Mouse (Mus musculus) cerebellum, postnatal 14 days (tissue): ENCODE measurements around the gene Agbl4.

Source experiments
- DNase-seq, 2 experiments: peaks; one replicate each; pipeline ENCODE4 v3.0.0; 2021; ENCODE audit warnings: mixed read lengths in 2 of 2

The Agbl4 gene

DNA sequence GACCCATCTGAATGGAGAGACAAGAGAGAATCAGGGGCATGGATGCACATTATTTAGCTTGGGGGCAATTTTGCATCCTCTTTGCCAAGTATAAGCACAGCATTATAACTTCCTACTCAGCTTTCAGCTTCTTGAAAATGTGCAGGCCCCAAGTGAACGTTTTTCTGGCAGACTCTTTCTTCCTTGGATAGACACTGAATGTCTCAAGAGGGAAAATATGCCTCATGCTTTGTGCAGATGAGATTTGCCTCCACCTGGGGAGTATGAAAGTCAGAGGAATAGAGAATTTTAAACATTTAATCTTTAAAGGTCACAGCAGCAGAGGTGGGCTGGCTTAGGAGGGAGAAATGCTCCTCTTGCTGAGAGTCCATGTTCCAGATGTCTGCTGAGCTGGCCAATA lies 1005.8 kb downstream of the Agbl4 start:
- no peak for DNase-seq

DNA sequence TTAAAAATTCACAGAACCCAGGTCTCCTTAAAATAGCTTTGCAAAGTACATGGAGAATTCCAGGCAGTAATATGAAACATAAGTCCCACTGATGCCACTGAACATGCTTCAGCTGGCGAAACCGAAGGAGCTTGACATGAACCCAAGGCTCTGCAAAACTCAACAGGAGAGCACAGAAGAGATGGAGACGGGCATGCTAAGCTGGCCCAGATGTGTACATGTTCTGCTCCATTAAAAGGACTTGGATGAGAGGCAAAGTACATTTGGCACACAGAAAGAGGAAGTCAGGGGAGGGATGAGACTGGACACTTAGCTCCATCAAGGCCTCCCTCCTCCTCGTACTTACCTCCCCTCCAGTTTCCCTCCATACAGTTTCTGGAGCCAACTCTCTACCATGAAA lies 1013.3 kb downstream of the Agbl4 start:
- no peak for DNase-seq

DNA sequence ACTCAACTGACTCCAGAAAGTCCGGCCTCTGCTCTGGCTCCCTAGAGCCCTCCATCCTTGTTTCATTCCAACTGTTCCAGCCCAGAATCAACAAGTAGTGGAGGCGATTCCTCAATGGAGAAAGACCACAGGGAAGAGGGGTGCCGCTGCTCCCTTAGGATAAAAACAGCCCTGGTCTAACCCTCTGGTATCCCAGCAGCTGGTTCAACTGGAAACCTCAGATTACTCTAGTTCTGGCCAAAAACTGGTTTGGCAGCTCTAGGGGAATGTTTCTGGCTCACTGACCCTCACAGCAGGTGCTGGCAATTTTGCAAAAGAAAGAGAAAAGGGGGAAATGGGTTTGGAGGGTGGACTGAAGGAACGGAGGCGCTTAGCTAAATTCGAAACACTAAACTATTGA lies 1016.9 kb downstream of the Agbl4 start:
- peak; percentile 56 to 62 for DNase-seq

DNA sequence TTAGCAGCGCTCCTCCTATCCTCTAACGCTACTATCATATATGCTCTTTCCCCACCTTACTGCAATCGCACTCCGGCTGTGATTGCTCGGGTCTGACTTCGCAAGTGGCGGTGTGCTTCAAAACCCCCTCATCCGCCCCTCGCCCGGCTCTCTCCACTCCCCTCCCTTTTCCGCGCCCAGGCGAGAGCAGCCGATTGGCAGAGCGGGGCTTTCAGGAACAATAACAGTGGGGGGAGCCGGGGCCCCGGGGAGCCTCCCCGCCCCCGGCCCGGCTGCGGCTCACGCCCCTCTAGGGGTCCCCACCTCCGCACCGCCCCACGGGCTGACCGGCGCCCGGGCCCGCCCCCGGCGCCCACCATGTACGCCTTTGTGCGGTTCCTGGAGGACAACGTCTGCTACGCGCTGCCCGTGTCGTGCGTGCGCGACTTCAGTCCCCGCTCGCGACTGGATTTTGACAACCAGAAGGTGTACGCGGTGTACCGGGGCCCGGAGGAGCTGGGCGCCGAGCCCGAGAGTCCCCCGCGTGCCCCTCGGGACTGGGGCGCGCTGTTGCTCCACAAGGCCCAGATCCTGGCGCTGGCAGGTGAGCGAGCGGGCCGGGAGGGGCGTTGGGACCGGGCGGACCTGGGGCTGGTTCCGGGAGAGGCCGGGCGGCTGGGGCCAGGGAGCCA lies 1017.5 kb downstream of the Agbl4 start, which contains the start of gene Bend5:
TSS of gene Bend5 (plus strand) at position 189 of the 671 bp plus-strand sequence.
- DNase-seq, result peak; percentile 30 to 34

DNA sequence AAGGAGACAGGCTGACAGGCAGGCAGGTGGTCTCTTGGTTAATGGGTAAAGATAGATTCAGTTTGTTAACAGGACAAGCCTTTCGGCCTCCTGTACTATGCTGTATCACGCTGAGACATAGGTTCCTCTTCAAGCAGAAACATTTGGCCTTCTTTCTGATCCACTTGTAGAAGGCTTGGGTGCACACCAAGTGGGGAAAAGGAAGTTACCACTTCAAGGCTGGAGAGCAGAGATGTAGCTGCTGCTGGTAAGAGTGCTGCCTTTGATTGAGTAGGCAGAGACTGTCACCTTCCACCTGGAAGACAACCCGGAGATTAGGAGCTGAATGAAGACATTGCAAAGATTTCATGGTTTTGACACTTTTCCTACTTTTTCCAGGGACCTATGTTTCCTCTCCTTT lies 1018.7 kb downstream of the Agbl4 start:
- no peak for DNase-seq

DNA sequence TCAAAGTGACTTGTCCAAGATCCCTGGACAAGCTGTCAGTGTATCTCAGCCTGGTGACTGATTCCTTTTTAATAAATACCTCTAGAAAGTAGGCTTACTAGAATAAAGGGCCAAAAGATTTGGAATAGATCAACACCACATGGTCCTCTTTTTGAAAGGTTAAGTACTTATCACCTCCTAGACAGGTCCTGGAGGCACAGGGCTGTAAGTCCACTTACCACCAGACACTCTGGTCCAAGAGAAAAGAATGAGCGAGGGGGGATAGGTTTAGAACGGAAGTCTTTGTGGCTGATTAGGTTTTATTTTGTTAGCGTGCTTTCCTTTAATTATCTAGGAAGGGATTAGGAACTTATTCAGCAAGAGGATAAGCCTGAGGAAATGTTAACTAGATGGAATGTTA lies 1019.1 kb downstream of the Agbl4 start:
- DNase-seq, result no peak

DNA sequence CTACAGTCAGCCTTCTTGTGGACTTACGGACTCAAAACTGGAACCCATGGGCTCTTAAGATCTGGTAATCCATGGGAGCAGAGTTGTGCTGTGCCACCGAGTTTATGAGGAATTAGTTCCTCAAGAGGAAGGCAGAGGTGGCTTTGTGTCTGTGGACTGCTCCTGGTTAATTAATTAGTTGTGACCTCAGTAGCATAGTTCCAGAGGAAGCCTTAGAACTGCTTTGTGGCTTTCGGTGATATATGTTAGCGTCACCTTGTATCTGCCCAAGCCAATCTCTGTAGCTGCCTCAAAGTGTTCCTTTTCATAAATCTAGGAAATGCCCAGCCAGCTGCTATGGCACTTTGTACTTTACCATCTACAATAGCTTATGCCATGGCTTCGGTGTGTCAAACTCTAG lies 1020.3 kb downstream of the Agbl4 start:
- no peak for DNase-seq

DNA sequence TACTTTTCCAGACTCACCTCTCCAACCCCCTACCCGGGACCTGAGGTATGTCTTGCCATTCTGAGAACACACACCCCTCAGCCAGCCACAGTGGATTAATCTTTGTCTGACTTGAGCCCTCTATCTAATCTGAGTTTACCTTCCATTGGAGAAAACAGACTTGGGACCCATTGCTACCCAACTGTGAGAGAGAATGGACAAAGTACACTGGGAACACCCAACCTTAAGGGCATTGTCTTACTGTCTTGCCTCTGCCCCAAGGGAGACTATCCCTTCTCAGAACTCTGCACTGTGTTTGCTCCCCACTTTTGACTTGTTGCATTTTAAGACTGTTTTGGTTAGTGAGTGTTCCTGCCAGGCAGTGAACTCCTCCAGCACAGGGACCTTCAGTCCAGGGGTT lies 1022.0 kb downstream of the Agbl4 start:
- DNase-seq, result no peak

DNA sequence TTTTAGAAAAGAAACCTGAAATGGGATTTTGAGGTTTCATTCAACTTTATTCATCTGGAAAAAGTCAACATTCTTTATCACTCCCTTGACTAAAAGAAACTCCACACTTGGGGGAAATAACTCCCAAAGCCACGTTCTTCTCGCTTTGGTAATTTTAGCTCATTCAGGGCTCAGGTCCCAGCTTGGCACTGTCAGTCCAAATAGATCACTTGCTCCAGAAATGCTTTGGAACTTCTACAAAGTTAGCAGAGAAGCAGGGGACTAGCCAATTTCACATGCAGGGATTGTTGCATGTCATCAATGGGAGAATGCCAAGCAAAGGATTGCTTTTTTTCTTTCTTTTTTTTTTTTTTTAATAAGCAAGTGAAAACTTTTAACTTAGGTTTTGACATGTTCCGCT lies 1022.6 kb downstream of the Agbl4 start:
- DNase-seq, result no peak

DNA sequence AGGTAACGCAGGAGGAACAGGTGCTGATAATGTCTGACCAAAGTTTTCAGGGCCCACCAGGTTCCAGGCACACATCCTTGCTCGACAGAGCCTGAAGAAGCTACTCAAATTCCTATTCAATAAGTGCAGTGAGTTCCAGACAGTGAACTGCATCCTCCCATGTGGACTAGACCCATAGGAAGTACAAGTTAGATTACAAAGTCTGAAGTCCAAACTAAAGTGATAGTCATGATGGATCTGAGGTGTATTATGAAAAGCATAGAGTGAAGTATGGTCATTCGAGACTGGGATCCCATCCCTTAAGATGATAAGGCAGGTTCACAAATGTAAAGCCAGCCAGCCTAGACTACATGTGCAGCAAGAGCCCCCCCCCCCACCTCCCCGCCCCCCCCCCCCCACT lies 1023.5 kb downstream of the Agbl4 start:
- no peak for DNase-seq

DNA sequence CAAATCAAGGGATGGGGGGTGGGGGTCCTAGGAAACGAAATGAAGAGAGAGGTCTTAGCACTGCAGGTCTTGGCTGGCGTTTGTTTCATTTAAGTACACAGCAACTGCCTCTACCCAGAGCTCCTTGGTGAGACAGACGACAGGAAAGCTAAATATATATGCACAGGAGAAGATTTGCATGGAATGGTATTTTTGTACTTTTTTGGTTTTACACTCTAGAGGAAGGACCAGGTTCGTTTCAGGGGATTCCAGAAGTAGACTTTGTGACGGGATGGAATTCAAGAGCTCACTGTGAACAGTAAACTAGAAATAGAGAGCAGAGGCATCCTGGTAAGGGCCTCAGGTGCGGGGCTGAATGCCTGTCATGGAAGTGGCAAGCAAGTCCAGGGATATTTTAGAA lies 1024.3 kb downstream of the Agbl4 start:
- no peak for DNase-seq

DNA sequence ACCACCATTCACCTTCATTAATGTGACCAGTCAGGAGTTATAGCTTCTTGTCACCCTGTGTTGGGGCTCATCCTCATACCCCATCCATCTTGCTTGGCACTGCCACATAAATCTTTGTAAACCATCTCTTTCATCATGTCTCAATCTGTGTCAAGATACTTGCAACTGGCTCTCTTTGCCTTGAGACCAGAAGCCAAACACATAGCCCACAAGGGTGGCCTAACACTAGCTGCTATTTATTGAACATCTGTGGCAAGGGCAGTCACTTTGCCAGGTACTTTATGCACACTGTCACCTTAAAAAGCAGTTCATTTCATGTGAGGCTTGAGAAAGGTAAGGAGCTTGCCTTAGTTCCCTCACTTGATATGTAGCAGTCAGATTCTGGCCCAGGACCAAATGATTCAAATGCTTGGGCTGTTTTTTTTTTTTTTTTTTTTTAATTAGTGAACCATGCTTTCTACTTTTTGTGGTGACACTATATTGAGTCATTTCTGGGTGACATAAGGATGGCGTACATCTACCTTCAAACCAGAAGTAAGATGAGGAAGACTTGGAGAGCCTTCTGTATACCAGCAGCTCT lies 1027.0 kb downstream of the Agbl4 start:
- no peak for DNase-seq

DNA sequence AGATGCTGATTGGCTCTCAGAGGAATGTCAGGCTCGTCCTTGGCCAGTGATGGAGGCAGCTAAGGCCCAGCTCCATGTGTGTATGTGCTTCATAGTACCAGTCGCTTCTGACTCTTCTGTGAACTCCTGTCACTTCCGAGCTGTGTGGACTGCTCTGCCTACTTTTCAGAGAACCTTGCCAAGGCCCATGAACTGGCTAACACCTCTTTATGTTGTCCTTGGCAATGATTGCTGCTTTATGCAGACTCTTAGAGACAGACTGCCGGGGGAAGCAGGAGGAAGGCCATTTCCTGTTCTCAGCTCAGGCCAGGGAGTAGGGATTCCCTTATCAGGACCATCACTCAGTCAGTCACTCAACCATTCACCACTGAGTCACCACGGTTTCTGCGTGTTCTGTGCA lies 1027.7 kb downstream of the Agbl4 start:
- DNase-seq, result no peak

DNA sequence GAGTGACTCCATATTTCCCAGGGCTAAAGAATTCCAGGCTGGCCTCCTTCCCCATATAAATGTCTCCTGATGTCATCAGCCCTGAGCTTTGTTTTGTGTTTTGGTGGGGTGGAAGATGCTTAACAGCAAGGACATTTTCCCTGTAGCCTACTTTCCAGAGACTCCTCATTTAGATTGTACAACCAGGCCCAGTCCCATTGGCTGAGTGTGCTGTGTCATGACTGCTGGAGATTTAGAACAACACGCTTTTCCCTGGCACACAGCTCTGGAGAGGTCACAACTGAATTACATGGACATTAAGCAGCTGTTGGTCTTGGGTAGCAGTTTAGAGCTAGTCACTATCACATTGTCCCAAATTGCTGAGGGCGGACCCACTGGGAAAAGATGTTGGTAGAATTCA lies 1033.7 kb downstream of the Agbl4 start:
- no peak for DNase-seq

DNA sequence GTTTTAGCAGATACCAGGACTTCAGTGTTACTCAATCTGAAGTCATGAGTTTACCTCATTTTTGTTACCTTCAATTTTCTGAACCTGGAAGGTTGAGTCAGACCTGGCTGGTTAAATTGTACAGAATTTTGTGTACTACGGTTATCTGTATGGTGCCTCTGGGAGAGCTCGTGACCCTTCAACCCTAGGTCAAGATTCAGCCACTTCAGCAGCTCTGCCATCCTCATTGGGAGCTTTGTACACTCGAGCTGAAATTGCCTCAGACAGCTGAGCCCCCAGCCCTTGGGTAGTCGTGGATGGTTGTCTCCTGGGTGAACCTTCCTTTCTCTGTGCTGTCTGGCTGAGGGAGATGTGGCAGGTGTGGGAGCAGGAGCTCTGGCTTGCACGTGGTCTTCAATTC lies 1034.6 kb downstream of the Agbl4 start:
- no peak for DNase-seq

DNA sequence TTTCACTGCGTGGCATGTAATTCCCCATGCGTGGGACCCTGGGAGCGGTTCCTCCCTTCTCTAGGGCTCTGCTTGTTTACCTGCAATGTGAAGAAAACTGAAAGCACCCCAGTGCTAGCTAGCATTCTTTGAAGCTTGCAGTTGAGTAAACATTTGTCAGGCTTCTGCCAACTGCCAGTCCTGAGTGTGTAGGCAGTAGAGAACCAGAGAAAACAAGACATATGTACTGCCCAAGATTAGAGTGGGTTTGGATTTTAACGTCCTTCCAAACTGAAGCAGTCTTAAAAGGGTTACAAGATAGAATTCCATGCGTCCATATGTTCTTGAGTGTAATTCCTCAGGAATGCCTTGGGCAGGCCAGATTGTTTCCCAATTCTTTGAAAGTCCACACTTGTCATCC lies 1035.0 kb downstream of the Agbl4 start:
- DNase-seq, result no peak

DNA sequence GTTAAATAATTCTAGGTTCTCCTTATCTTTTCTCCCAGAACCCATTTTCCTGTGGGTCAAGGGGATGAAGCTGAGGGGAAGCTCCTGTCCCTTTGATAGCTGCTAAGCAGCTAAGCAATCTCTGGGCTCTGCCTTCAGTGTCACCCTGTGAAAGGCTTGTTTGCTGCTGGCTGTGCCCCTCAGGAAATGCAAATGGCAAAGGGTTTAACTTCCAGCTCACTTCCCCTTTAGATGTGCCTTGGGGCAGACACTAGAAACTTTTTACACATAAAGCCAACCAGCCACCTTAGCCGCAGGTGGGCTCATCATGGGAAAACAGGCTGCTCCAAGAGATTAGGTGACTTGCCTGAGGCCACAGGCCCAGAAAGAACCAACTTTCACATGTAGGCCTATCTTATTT lies 1044.2 kb downstream of the Agbl4 start:
- no peak for DNase-seq

DNA sequence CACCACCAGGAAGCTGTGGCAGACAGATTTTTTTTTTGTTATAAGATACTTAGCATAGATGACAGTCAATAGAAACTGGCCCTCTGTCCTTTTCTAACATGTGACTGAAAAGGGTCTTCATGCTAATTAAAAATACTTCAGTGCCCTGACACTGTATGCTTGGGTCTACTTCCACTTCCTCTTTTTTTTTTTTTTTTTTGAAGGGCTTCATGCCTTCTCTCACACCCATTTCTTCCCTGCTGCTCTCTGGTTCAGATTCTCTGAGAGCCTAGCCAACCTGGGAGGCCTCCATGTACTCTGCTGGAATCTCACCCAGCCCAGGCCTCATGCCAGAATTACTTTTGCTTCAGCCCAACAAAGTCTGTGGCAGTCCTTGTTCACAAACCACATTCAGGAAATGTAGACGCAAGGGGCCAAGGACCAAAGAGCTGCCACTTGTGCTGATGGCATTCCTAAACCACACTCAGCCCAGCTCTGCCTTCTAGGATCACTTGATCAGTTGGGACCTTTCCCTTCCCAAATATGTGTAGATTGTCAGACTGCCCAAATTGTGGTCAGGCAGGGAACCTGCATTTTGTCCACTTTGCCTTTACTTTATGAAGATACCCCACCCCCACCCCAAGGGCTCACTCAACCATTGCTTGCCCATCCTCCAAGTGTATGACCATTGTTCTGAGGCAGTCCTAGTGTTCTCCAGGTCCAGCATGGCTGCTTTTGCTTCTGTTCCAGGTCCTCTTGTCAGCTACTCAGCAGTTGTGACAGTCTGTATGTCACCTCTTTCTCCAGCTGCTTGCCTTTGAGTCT lies 1045.2 kb downstream of the Agbl4 start:
- DNase-seq, result peak; percentile 15 to 17

DNA sequence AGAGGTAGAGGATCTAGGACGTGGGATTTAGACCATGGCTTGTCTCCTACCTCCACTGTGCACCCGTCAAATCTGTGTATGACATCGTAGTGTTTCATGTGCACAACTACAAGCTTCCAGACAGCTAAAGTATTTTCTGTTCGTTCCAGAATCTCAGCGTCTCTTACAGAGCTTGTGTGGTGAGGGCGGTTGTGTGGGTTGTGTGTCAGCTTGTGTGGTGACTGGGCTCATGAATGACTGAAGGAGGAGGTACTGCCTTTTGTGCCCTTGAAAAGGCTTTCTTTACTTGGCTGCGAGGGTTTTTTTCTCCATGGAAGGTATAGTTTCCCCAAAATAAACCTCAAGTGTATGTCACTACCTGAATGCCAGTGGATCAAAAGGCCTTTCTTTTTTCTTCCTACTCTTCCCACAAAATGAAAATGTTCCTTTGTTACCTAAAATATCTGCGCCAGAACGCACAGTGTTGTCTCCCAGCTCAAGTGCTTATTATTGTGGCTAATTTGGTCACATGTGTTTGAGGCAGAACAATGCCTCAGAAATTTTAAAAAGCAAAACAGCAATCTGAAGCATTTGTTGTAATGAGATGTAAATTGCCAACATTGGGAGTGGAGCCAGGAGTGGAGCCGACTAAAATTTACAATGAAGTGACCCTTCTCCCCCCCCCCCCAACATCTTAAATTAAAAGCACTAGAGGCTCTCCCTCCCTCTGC lies 1046.6 kb downstream of the Agbl4 start:
- DNase-seq, result no peak

DNA sequence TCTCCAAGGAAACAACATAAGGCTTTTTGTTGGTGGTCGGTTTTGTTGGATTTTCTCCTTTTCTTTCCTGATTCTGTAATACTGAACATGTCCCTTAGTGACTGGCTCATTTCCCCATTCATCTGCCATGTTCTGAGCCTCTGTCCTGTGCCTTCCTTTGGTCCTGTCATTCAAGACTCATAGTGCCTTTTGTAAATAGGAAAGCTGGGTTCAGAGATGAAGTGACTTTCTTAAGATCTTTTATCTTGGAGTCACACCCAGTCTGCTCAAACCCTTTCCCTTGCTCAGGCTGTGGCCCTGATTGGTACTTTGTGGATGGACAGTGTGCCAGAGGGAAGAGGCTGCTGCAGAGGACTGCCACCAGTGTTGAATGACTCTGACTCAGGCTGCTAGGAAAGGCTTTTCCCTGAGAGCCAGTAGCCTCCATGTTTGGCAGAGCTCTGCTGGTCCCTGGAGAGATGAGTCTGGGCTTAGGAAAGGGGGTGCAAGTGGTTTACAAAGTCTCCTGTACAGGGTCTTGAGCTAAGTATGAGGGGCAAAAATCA lies 1047.2 kb downstream of the Agbl4 start:
- DNase-seq, result no peak

DNA sequence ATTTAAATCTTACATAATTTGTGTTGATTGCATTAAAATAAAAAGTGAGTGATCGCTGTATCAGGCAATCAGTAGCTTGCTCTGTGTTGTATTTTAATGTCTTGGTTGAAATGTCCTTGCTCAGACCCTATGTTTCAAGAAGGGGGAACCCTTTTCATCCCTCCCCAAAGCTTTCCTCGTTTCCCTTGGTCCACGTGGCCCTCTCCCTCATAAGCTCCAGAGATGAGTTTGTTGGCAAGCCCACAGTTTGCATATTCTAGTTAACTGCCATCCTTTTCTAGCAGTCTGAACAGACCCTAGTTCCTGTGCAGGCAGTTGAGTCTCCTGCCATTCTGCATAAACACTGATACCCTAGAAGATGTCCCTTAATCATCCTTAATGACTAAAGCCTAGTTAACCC lies 1050.5 kb downstream of the Agbl4 start:
- DNase-seq, result no peak

DNA sequence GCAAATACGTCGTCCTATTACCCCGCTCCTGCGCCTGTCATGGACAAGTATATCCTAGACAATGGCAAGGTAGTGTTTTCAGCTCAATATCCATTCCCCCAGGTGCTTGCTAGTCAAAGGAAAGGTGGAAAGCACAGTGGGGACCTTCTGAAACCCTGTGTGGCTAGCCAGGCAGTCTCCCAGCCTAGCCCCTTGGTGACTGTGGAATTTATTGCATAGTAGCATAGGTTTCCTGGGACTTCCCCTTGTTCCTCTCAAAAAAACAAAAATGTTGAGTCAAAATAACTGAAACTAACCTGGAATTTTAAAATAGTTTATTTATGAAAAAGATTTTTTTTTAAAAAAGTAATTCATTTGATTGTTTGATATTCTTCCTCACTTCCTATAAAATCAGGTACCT lies 1051.1 kb downstream of the Agbl4 start:
- no peak for DNase-seq
